Mouse (Mus musculus): Measurements from ENCODE around the gene Car5a. TPM values are rescaled to one million over a fixed set of nuclear protein-coding genes. Genes with fewer than 3 reads are reported as not detected.

Gene Car5a
- polyA plus RNA-seq, 1 experiment from 2014 or later: not detected

DNA sequence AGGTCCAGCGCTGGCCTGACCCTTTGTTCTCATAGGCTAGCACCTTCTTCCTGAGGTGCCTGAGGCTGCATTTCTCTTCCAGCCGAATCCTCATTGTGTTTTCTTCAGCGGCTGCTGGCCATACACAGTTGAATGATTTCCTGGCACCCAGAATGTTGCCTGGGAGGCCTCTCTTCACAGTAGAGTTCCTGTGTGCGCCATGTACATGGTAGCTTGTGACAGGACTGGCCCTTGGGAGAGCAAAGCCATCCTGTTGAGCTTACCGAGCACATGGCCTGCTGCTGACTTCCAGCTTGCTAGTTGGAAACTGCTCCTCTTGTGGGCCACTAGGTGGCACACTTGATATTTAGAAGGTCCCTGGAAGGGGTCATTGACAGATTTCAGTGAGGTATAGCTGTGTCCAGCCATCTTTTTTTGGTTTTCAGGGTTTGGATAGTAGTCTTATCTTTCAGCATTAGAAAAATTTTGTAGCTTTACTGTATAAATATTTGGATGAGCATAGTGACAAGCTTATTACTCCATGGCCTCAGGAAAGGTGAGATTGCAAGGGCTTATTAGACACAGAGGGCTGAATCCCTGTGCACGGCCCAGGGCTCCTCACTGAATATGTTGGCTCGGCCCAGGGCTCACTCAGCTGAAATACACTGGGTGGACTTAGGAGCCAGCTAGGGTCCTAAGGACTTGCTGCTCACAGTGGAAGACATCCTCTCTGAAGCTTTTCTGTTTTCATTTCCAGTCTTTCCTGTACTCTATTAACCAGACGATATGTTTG, 33.3 kb upstream of the Car5a start:
- Histone ChIP-seq H3K4me3 (ENCODE audit: low read length) (no peak overlapping the region), H3K27ac (ENCODE audit: low read depth, low read length) (no peak overlapping the region), H3K4me1 (ENCODE audit: control insufficient read depth, insufficient read depth, low read length) (no peaks in the 10 kb centered on the region), H3K9me3 (ENCODE audit: control insufficient read depth, low read length) (no peaks in the 10 kb centered on the region), H3K36me3 (ENCODE audit: control insufficient read depth, insufficient read depth, low read length) (peaks cover 70% of the 10 kb centered on the region), H3K27me3 (ENCODE audit: control insufficient read depth, insufficient read depth, low read length) (no peaks in the 10 kb centered on the region), H3K9ac (ENCODE audit: low read depth, low read length) (no peak overlapping the region), H3K4me2 (replicated peaks; ENCODE audit: low read depth, low read length) (no peak overlapping the region)
- peak; percentile 72; the same call in 1 of the 2 replicates for ATAC-seq (ENCODE audit: low FRiP score, low TSS enrichment)
- WGBS: 61% methylated on average over 8 of the region's 8 CpGs

DNA sequence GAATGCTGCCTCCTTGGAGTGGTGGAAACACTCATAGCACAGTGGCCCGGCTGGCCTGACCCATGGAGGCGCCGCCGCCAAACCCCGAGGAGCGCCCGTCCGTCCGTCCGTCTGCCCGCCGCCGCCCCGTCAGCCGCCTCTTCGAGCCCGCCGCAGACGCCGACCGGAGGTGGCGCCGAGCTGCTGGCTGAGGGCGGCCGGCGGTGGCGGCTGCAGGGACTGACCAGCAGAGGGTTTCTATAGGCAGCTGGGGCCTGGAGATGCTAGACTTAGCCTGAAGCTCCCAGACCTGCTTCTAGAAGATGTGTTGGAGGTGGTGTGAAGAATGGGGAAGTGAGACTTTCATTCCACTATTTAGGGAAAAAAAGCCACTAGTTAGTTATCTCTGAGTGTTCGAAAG, 29.2 kb upstream of the Car5a start:
- H3K36me3 ChIP-seq (ENCODE audit: control insufficient read depth, insufficient read depth, low read length): peaks cover 37% of the 10 kb centered on the region
- WGBS: 95% methylated on average over 28 of the region's 28 CpGs
- H3K9me3 ChIP-seq (ENCODE audit: control insufficient read depth, low read length): no peaks in the 10 kb centered on the region
- no peak for ATAC-seq (ENCODE audit: low FRiP score, low TSS enrichment)
- no peaks in the 10 kb centered on the region for H3K4me1 ChIP-seq (ENCODE audit: control insufficient read depth, insufficient read depth, low read length)
- H3K9ac ChIP-seq (ENCODE audit: low read depth, low read length): no peak overlapping the region
- H3K4me2 ChIP-seq (replicated peaks; ENCODE audit: low read depth, low read length): no peak overlapping the region
- H3K27me3 ChIP-seq (ENCODE audit: control insufficient read depth, insufficient read depth, low read length): no peaks in the 10 kb centered on the region
- no peak overlapping the region for H3K4me3 ChIP-seq (ENCODE audit: low read length)
- H3K27ac ChIP-seq (ENCODE audit: low read depth, low read length): no peak overlapping the region

DNA sequence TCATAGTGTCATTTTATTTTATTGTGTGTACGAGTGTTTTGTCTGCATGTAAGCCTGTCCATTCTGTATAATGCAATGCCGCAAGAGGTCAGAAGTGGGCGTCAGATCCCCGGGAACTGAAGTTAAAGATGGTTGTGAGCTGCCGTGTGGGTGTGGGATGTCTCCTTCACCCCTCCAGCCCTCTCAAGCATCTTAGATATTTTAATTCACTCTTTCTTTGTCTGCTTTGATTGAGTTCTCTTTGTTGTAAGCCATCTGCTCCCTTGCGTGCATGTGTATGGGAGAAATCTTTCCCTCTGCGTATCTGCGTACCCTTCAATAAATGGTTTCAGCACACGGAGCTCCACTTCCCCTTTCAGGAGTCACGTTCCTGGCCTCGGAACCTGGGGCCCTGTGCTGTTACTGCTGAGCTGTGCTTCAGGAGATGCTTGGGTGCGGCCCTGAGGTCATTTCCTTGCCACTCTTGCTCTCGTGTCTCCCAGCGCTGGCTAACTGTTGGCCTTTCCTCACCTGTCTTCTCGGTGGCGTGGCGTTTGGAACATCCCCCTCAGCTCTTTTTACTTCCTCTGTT, 26.9 kb upstream of the Car5a start:
- Histone ChIP-seq H3K27ac (ENCODE audit: low read depth, low read length) (no peak overlapping the region), H3K4me1 (ENCODE audit: control insufficient read depth, insufficient read depth, low read length) (peaks cover 22% of the 10 kb centered on the region), H3K27me3 (ENCODE audit: control insufficient read depth, insufficient read depth, low read length) (no peaks in the 10 kb centered on the region), H3K36me3 (ENCODE audit: control insufficient read depth, insufficient read depth, low read length) (peaks cover 21% of the 10 kb centered on the region), H3K4me2 (replicated peaks; ENCODE audit: low read depth, low read length) (no peak overlapping the region), H3K9me3 (ENCODE audit: control insufficient read depth, low read length) (no peaks in the 10 kb centered on the region), H3K9ac (ENCODE audit: low read depth, low read length) (no peak overlapping the region), H3K4me3 (ENCODE audit: low read length) (no peak overlapping the region)
- WGBS: 69% methylated on average over 17 of the region's 17 CpGs
- no peak for ATAC-seq (ENCODE audit: low FRiP score, low TSS enrichment)

DNA sequence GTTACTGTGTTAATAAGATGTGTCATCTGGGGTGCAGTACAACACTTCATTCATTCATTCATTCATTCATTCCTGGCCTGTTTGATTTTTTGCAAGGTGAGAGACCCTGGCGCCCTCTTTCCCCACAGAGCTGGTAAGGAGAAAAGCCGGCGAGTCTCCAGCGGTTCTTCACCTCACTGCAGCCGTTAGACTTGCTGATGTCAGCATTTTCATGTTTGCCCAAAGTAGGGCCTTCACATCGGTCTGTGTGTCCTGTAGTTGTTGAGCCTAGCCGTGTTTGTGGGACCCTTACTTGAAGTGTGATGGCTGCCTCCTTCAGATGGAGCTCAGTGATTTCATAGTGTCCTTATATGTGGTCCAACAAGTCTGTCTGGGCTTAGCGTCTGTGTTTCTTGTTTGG, 25.5 kb upstream of the Car5a start:
- no peaks in the 10 kb centered on the region for H3K27me3 ChIP-seq (ENCODE audit: control insufficient read depth, insufficient read depth, low read length)
- H3K9ac ChIP-seq (ENCODE audit: low read depth, low read length): no peak overlapping the region
- H3K36me3 ChIP-seq (ENCODE audit: control insufficient read depth, insufficient read depth, low read length): peaks cover 11% of the 10 kb centered on the region
- H3K4me2 ChIP-seq (replicated peaks; ENCODE audit: low read depth, low read length): no peak overlapping the region
- H3K4me3 ChIP-seq (ENCODE audit: low read length): no peak overlapping the region
- ATAC-seq (ENCODE audit: low FRiP score, low TSS enrichment): no peak
- H3K27ac ChIP-seq (ENCODE audit: low read depth, low read length): no peak overlapping the region
- 87% methylated on average over 8 of the region's 8 CpGs for WGBS
- H3K4me1 ChIP-seq (ENCODE audit: control insufficient read depth, insufficient read depth, low read length): peaks cover 28% of the 10 kb centered on the region
- H3K9me3 ChIP-seq (ENCODE audit: control insufficient read depth, low read length): no peaks in the 10 kb centered on the region

DNA sequence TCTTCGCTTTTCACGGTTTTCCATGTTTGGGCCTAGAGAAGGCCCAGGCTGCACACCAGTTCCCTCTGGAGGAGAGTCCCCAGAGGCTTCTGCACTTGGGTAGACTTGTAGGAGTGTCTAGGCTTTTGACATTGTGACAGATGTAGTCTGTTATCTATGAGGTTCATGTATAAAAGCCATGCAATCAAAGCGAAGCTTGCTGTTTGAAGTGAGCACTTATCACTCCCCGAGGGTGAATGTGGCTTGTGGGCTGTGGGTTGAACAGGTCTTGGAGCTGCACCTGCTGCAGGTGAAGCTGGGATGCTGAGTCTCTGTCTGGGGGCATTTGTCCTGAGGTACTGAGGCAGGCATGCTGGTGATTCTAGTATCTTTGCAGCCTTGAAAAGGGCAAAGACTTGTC, 23.8 kb upstream of the Car5a start:
- no peaks in the 10 kb centered on the region; the same call in 1 of the 2 replicates for H3K36me3 ChIP-seq (ENCODE audit: control insufficient read depth, insufficient read depth, low read length)
- ATAC-seq (ENCODE audit: low FRiP score, low TSS enrichment): no peak
- WGBS: 42% methylated on average over 4 of the region's 4 CpGs
- H3K4me2 ChIP-seq (replicated peaks; ENCODE audit: low read depth, low read length): no peak overlapping the region
- no peaks in the 10 kb centered on the region for H3K9me3 ChIP-seq (ENCODE audit: control insufficient read depth, low read length)
- H3K4me3 ChIP-seq (ENCODE audit: low read length): no peak overlapping the region
- no peak overlapping the region for H3K9ac ChIP-seq (ENCODE audit: low read depth, low read length)
- H3K4me1 ChIP-seq (ENCODE audit: control insufficient read depth, insufficient read depth, low read length): peaks cover 28% of the 10 kb centered on the region
- H3K27me3 ChIP-seq (ENCODE audit: control insufficient read depth, insufficient read depth, low read length): no peaks in the 10 kb centered on the region
- no peak overlapping the region for H3K27ac ChIP-seq (ENCODE audit: low read depth, low read length)

DNA sequence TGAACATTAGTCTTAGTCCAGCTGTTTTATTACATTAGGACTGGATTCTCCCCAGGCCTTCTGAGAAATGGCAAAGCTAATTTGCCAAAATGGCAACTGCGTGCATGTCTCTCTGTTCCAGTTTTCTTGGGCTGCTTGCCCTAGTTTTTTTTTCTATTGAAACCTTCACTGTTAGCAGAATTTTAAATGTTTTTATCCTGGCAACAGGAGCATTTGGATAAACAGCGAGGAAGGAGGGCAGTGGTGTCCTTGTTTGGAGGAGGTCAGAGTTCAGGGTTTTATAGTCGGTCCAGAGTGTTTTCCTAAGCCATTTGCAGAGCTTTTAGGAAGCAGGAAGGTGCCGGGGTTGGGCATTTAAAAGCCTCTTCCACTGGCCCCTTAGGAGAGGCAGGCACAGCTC, 23.3 kb upstream of the Car5a start:
- no peaks in the 10 kb centered on the region for H3K27me3 ChIP-seq (ENCODE audit: control insufficient read depth, insufficient read depth, low read length)
- no peak overlapping the region for H3K4me2 ChIP-seq (replicated peaks; ENCODE audit: low read depth, low read length)
- H3K27ac ChIP-seq (ENCODE audit: low read depth, low read length): 0 out of 2 replicates have a peak overlapping the region, but pooled peaks have one; percentile 17

DNA sequence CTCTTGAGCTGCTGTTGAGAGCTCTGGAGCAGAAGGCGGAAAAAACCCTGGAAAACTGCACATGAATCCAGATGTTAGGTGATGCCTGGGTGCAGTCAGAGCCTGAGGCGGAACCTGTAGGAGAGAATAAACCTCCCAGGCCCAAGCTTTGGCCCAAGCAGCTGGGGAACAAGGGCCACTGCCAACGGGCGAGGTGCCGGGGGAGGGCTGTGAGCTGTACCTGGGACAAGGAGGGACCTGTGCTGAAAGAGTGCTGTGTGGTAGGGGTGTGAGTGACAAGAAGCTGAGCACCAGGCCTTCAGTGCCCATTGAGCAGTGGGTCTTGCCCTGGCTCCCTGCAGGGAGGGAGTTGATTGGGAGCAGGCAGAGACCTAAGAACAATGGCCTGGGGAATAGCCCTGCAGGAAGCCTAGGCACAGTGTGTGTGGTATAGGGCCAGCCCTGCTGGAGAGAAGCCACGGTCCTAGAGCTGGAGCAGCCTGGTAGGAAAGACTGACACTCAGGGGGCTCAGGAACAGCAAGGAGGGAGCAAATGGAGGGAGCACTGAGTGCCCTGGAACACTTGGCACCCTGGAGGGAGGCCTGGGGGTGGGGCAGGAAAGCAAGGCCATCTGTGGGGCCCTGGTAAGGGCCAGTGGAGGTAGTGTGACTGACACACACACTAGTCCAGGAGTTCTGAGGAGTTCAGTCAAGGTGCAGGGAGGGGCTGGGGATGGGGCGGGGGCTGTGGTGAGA, 22.2 kb upstream of the Car5a start:
- Histone ChIP-seq H3K9me3 (ENCODE audit: control insufficient read depth, low read length) (no peaks in the 10 kb centered on the region), H3K4me1 (ENCODE audit: control insufficient read depth, insufficient read depth, low read length) (peaks cover 28% of the 10 kb centered on the region), H3K4me2 (replicated peaks; ENCODE audit: low read depth, low read length) (no peak overlapping the region), H3K27me3 (ENCODE audit: control insufficient read depth, insufficient read depth, low read length) (no peaks in the 10 kb centered on the region), H3K4me3 (ENCODE audit: low read length) (no peak overlapping the region), H3K27ac (ENCODE audit: low read depth, low read length) (no peak overlapping the region), H3K36me3 (ENCODE audit: control insufficient read depth, insufficient read depth, low read length) (no peaks in the 10 kb centered on the region), H3K9ac (ENCODE audit: low read depth, low read length) (no peak overlapping the region)
- peak; percentile 43 for ATAC-seq (ENCODE audit: low FRiP score, low TSS enrichment)
- WGBS: 50% methylated on average over 7 of the region's 7 CpGs

More for the DNA sequence above, 23.3 kb upstream of the Car5a start:
- Histone ChIP-seq H3K9ac (ENCODE audit: low read depth, low read length) (no peak overlapping the region), H3K4me3 (ENCODE audit: low read length) (no peak overlapping the region), H3K36me3 (ENCODE audit: control insufficient read depth, insufficient read depth, low read length) (no peaks in the 10 kb centered on the region), H3K9me3 (ENCODE audit: control insufficient read depth, low read length) (no peaks in the 10 kb centered on the region), H3K4me1 (ENCODE audit: control insufficient read depth, insufficient read depth, low read length) (peaks cover 28% of the 10 kb centered on the region)
- no peak for ATAC-seq (ENCODE audit: low FRiP score, low TSS enrichment)
- 14% methylated on average over 4 of the region's 4 CpGs for WGBS

DNA sequence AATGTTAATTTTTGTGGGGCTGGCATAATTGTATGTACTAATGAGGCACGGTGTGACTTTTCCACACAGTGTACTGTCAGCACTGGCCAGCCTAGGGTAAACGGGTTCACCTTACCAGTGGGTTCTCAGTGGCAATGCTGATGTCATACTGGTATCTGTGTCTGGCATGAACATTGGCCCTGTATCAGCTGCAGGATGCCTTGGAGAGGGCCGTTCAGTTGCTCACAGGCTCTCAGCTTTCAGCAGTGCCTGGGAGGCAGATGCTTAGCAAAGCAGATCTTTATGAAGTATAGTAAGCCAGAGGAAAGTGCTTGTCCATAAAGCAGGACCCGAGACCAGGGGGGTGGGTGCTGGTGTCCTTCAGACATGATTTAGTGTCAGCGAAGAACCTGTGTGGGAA, 21.4 kb upstream of the Car5a start:
- 39% methylated on average over 5 of the region's 5 CpGs for WGBS
- Histone ChIP-seq H3K9me3 (ENCODE audit: control insufficient read depth, low read length) (no peaks in the 10 kb centered on the region), H3K4me1 (ENCODE audit: control insufficient read depth, insufficient read depth, low read length) (peaks cover 28% of the 10 kb centered on the region), H3K9ac (ENCODE audit: low read depth, low read length) (no peak overlapping the region), H3K4me2 (replicated peaks; ENCODE audit: low read depth, low read length) (no peak overlapping the region), H3K4me3 (ENCODE audit: low read length) (no peak overlapping the region), H3K27me3 (ENCODE audit: control insufficient read depth, insufficient read depth, low read length) (no peaks in the 10 kb centered on the region), H3K36me3 (ENCODE audit: control insufficient read depth, insufficient read depth, low read length) (no peaks in the 10 kb centered on the region), H3K27ac (ENCODE audit: low read depth, low read length) (no peak overlapping the region)
- ATAC-seq (ENCODE audit: low FRiP score, low TSS enrichment): peak; percentile 24; the same call in 1 of the 2 replicates

All from kidney, embryonic 14.5 days (tissue).